Mouse (Mus musculus): ENCODE data around the gene Med10. TPM values are rescaled to one million over a fixed set of nuclear protein-coding genes. Genes with fewer than 3 reads are reported as not detected.

Med10 gene
- 145 TPM in 2 replicates for polyA plus RNA-seq (2014; fragmentation: Nextera tagmentation; extraction: Ambion mirVana)

GRCm38 (mm10) chr13:69802095-69802494, at the start of gene Med10:
TSS of gene Med10 (plus strand) at chr13:69802395.
- Histone ChIP-seq H3K4me2 (ENCODE audit: low read length) (no peak within 1 kb of the TSS), H3K4me1 (ENCODE audit: control insufficient read depth, insufficient read depth, low read length) (no peaks in the 10 kb centered on the region), H3K9me3 (ENCODE audit: control insufficient read depth, low read length) (no peaks in the 10 kb centered on the region), H3K9ac (replicated peaks; ENCODE audit: low read length) (no peak within 1 kb of the TSS), H3K27ac (replicated peaks; ENCODE audit: low read depth, low read length) (no peak within 1 kb of the TSS), H3K4me3 (replicated peaks; ENCODE audit: low read depth, low read length) (no peak within 1 kb of the TSS), H3K36me3 (ENCODE audit: control insufficient read depth, insufficient read depth, low read length) (no peaks in the 10 kb centered on the region), H3K27me3 (ENCODE audit: control insufficient read depth, insufficient read depth, low read length) (no peaks in the 10 kb centered on the region)
- WGBS, result 75% methylated on average over 5 of the region's 5 CpGs
- ATAC-seq (ENCODE audit: low FRiP score, low TSS enrichment) (no peak), DNase-seq (no peak)

- ATAC-seq (ENCODE audit: low FRiP score, low TSS enrichment) (no peak), DNase-seq (no peak)
- Histone ChIP-seq H3K9ac (replicated peaks; ENCODE audit: low read length) (no peak overlapping the region), H3K27me3 (ENCODE audit: control insufficient read depth, insufficient read depth, low read length) (no peaks in the 10 kb centered on the region), H3K27ac (replicated peaks; ENCODE audit: low read depth, low read length) (no peak overlapping the region), H3K9me3 (ENCODE audit: control insufficient read depth, low read length) (no peaks in the 10 kb centered on the region), H3K36me3 (ENCODE audit: control insufficient read depth, insufficient read depth, low read length) (no peaks in the 10 kb centered on the region), H3K4me2 (ENCODE audit: low read length) (no peak overlapping the region), H3K4me3 (replicated peaks; ENCODE audit: low read depth, low read length) (no peak overlapping the region), H3K4me1 (ENCODE audit: control insufficient read depth, insufficient read depth, low read length) (no peaks in the 10 kb centered on the region)
- WGBS, result 87% methylated on average over 2 of the region's 2 CpGs
Observed at GRCm38 (mm10) chr13:69752875-69753274, 49.3 kb upstream of the Med10 start.

DNA sequence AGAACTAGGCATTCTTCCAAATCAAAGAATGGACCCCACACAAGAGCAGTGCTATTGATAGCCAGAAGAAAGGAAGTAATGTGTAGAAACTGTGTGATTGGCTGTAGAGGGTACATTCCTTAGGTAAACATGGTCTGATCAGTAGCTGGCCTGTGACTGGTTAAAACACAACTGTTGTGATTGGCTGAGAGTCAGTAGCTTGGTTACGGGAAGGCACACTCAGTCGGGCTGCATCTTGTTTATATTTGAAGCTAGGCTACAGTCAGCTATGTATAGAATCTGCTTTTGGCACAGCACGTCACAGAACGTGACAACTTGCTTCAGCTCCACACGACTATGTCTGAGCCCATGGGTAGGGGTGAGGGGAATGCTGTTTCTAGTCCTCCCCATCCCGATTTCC, 43.2 kb upstream of the Med10 start:
- 83% methylated on average over 6 of the region's 6 CpGs for whole genome bisulfite sequencing
- Histone ChIP-seq H3K4me3 (replicated peaks; ENCODE audit: low read depth, low read length) (no peak overlapping the region), H3K4me1 (ENCODE audit: control insufficient read depth, insufficient read depth, low read length) (no peaks in the 10 kb centered on the region), H3K27me3 (ENCODE audit: control insufficient read depth, insufficient read depth, low read length) (no peaks in the 10 kb centered on the region), H3K9ac (replicated peaks; ENCODE audit: low read length) (no peak overlapping the region), H3K9me3 (ENCODE audit: control insufficient read depth, low read length) (no peaks in the 10 kb centered on the region), H3K27ac (replicated peaks; ENCODE audit: low read depth, low read length) (no peak overlapping the region), H3K4me2 (ENCODE audit: low read length) (no peak overlapping the region), H3K36me3 (ENCODE audit: control insufficient read depth, insufficient read depth, low read length) (no peaks in the 10 kb centered on the region)
- ATAC-seq (ENCODE audit: low FRiP score, low TSS enrichment) (no peak), DNase-seq (no peak)

GRCm38 (mm10) chr13:69761393-69761792, 40.8 kb upstream of the Med10 start:
- Histone ChIP-seq H3K9me3 (ENCODE audit: control insufficient read depth, low read length) (no peaks in the 10 kb centered on the region), H3K27me3 (ENCODE audit: control insufficient read depth, insufficient read depth, low read length) (no peaks in the 10 kb centered on the region), H3K36me3 (ENCODE audit: control insufficient read depth, insufficient read depth, low read length) (no peaks in the 10 kb centered on the region), H3K4me1 (ENCODE audit: control insufficient read depth, insufficient read depth, low read length) (no peaks in the 10 kb centered on the region), H3K27ac (replicated peaks; ENCODE audit: low read depth, low read length) (no peak overlapping the region), H3K4me3 (replicated peaks; ENCODE audit: low read depth, low read length) (no peak overlapping the region), H3K9ac (replicated peaks; ENCODE audit: low read length) (no peak overlapping the region), H3K4me2 (ENCODE audit: low read length) (no peak overlapping the region)
- DNase-seq (peak; percentile 17), ATAC-seq (ENCODE audit: low FRiP score, low TSS enrichment) (no peak)
- WGBS, result 84% methylated on average over 10 of the region's 10 CpGs

DNA sequence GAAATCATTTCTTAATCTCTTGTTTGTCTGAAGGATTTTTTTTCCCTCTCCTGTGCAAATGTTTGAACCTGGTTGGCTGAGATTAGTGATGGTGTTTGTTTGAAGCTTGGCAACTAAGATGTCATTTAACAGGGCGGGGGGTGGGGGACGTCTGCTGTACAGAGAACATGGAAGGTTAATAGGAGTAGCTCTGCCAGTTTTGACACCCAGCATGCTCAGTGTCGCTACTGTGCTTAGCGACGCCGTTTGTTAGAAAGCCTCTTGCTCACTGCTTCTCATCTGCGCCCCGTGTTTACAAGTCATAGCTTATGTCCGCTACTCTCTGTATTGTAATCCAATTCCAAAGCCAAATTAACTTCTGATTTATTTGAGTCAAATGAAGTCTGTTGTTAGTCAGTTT, 37.5 kb upstream of the Med10 start:
- Histone ChIP-seq H3K4me3 (replicated peaks; ENCODE audit: low read depth, low read length) (no peak overlapping the region), H3K27me3 (ENCODE audit: control insufficient read depth, insufficient read depth, low read length) (no peaks in the 10 kb centered on the region), H3K36me3 (ENCODE audit: control insufficient read depth, insufficient read depth, low read length) (no peaks in the 10 kb centered on the region), H3K9me3 (ENCODE audit: control insufficient read depth, low read length) (no peaks in the 10 kb centered on the region), H3K9ac (replicated peaks; ENCODE audit: low read length) (no peak overlapping the region), H3K27ac (replicated peaks; ENCODE audit: low read depth, low read length) (no peak overlapping the region), H3K4me2 (ENCODE audit: low read length) (no peak overlapping the region), H3K4me1 (ENCODE audit: control insufficient read depth, insufficient read depth, low read length) (no peaks in the 10 kb centered on the region)
- 65% methylated on average over 9 of the region's 9 CpGs for WGBS
- DNase-seq (peak; percentile 19), ATAC-seq (ENCODE audit: low FRiP score, low TSS enrichment) (no peak)

GRCm38 (mm10) chr13:69768152-69768551, 34.0 kb upstream of the Med10 start:
- ATAC-seq (ENCODE audit: low FRiP score, low TSS enrichment), result no peak

DNA sequence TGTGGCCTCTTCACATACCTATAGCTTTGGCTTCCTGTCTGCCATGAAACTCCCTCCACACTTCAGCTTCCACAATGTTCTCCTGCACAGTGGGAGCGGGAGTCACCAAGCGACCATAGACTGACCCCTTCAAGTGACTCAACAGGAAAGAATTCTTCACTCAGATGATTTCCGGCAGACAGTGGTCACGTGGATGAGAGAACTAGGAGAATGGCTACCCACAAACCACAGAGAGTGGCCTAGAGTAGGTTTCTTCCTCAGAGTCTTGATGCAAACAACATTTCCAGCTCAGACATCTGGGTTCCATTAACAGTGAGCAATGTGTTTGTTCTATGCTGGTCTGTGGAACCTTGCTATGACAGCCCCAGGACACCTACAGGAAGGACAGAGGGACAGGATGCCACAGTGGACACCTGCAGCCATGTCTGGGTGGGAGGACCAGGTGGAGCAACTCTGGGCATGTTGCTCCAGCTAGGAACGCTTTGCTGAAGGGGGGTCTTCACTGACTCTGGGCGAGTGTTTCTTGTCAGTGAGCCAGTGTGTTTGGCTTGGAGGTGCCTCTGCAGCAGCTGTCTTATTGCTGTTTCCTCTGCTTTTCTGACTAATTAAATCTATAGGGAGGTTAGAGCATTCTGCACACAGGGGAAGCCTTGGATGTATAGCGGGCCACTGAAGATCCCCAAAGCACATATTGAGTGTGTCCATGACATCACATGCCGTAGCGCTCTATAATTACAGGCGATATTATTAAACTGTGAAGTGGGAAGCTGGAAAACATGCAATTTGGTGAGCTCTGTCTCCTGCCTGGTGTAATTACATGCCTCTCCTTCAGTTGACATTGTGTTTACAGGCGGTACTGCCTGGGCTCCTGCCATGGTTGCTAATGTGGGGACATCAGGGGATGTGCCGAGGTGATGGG, 31.4 kb upstream of the Med10 start:
- no peak overlapping the region for H3K4me2 ChIP-seq (ENCODE audit: low read length)
- no peak overlapping the region for H3K4me3 ChIP-seq (replicated peaks; ENCODE audit: low read depth, low read length)
- H3K9me3 ChIP-seq (ENCODE audit: control insufficient read depth, low read length), result no peaks in the 10 kb centered on the region
- no peaks in the 10 kb centered on the region for H3K36me3 ChIP-seq (ENCODE audit: control insufficient read depth, insufficient read depth, low read length)
- DNase-seq (peak; percentile 26), ATAC-seq (ENCODE audit: low FRiP score, low TSS enrichment) (no peak)
- H3K27me3 ChIP-seq (ENCODE audit: control insufficient read depth, insufficient read depth, low read length), result no peaks in the 10 kb centered on the region
- 77% methylated on average over 12 of the region's 12 CpGs for WGBS
- H3K4me1 ChIP-seq (ENCODE audit: control insufficient read depth, insufficient read depth, low read length), result no peaks in the 10 kb centered on the region
- H3K9ac ChIP-seq (replicated peaks; ENCODE audit: low read length), result no peak overlapping the region
- H3K27ac ChIP-seq (replicated peaks; ENCODE audit: low read depth, low read length), result no peak overlapping the region

More at GRCm38 (mm10) chr13:69768152-69768551, 34.0 kb upstream of the Med10 start:
- Histone ChIP-seq H3K4me3 (replicated peaks; ENCODE audit: low read depth, low read length) (no peak overlapping the region), H3K27ac (replicated peaks; ENCODE audit: low read depth, low read length) (no peak overlapping the region), H3K4me2 (ENCODE audit: low read length) (no peak overlapping the region), H3K36me3 (ENCODE audit: control insufficient read depth, insufficient read depth, low read length) (no peaks in the 10 kb centered on the region), H3K9ac (replicated peaks; ENCODE audit: low read length) (no peak overlapping the region), H3K4me1 (ENCODE audit: control insufficient read depth, insufficient read depth, low read length) (no peaks in the 10 kb centered on the region), H3K9me3 (ENCODE audit: control insufficient read depth, low read length) (no peaks in the 10 kb centered on the region), H3K27me3 (ENCODE audit: control insufficient read depth, insufficient read depth, low read length) (no peaks in the 10 kb centered on the region)
- 89% methylated on average over 10 of the region's 10 CpGs for WGBS
- DNase-seq, result no peak

- no peak overlapping the region for H3K9ac ChIP-seq (replicated peaks; ENCODE audit: low read length)
- no peak overlapping the region for H3K4me2 ChIP-seq (ENCODE audit: low read length)
- no peaks in the 10 kb centered on the region for H3K36me3 ChIP-seq (ENCODE audit: control insufficient read depth, insufficient read depth, low read length)
- H3K9me3 ChIP-seq (ENCODE audit: control insufficient read depth, low read length), result no peaks in the 10 kb centered on the region
- H3K4me1 ChIP-seq (ENCODE audit: control insufficient read depth, insufficient read depth, low read length), result no peaks in the 10 kb centered on the region
- 78% methylated on average over 4 of the region's 4 CpGs for WGBS
- no peak overlapping the region for H3K27ac ChIP-seq (replicated peaks; ENCODE audit: low read depth, low read length)
- ATAC-seq (ENCODE audit: low FRiP score, low TSS enrichment), result no peak
- H3K27me3 ChIP-seq (ENCODE audit: control insufficient read depth, insufficient read depth, low read length), result no peaks in the 10 kb centered on the region
- DNase-seq, result no peak
- no peak overlapping the region for H3K4me3 ChIP-seq (replicated peaks; ENCODE audit: low read depth, low read length)
Observed at GRCm38 (mm10) chr13:69772358-69772757, 29.8 kb upstream of the Med10 start.

DNA sequence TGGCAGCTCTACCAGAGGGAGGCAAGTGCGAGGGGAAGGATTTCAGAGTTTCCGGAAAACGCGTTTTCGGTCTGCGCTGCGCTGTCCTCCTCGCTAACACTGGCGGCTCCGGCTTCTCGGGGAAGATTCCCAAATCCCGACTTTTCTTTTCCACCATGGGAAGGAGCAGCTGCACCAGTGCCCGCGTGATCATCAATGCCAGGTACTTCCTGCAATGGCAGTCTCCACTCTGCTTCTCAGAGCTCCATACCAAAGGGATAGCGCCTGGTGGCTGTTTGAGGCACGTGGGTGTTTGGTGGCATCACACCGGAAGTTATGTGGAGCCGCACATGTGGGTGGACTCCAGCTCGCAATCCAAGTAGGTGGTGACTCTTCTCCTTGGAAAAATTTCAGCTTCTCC, 24.0 kb upstream of the Med10 start:
- 91% methylated on average over 19 of the region's 19 CpGs for WGBS
- no peak overlapping the region for H3K9ac ChIP-seq (replicated peaks; ENCODE audit: low read length)
- H3K4me2 ChIP-seq (ENCODE audit: low read length), result no peak overlapping the region
- no peak overlapping the region for H3K4me3 ChIP-seq (replicated peaks; ENCODE audit: low read depth, low read length)
- H3K27ac ChIP-seq (replicated peaks; ENCODE audit: low read depth, low read length), result no peak overlapping the region
- no peaks in the 10 kb centered on the region for H3K36me3 ChIP-seq (ENCODE audit: control insufficient read depth, insufficient read depth, low read length)
- DNase-seq (no peak), ATAC-seq (ENCODE audit: low FRiP score, low TSS enrichment) (no peak)
- H3K27me3 ChIP-seq (ENCODE audit: control insufficient read depth, insufficient read depth, low read length), result no peaks in the 10 kb centered on the region
- no peaks in the 10 kb centered on the region for H3K4me1 ChIP-seq (ENCODE audit: control insufficient read depth, insufficient read depth, low read length)
- H3K9me3 ChIP-seq (ENCODE audit: control insufficient read depth, low read length), result no peaks in the 10 kb centered on the region
